Mouse (Mus musculus) kidney, adult 9 months (tissue): ENCODE measurements around the gene Gm438.
A peak's percentile ranks its signal among the peaks of the same experiment; 100 is the strongest.
"Not testable (repeated sequence)": the region's sequence is repeated elsewhere in the genome, so short reads cannot be mapped to it uniquely, and the experiment has no call there.

Experiments used
- DNase-seq: peaks from one replicate; pipeline ENCODE4 v3.0.0; 2022

Gene Gm438

DNA sequence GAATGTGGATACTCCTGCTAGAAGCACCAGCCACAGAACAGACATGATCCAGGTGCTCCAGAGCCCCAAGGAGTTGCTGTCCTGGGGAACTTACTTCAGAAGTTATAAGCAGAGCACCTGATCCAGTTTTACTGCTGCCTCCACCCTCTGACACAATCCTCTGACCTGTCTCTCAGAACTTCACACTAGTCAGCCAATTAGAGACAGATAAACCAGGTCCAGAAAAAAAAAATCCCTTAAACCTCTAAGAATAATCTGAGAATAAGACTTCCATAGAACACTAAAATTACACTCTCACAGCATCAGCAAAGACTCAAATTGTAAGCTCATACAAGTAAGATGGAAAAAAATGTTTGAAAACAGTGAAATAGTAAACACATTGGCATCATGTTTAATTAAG is at the start of gene Gm438:
Gene Gm438 (minus strand): TSS at position 101 of the 400 bp plus-strand sequence.
- DNase-seq, result no peak

GRCm38 (mm10) chr4:144824706-144825105 is 38.3 kb upstream of the Gm438 start:
- DNase-seq, result no peak

- no peak for DNase-seq
Observed at GRCm38 (mm10) chr4:144823996-144824395, 37.6 kb upstream of the Gm438 start.

DNA sequence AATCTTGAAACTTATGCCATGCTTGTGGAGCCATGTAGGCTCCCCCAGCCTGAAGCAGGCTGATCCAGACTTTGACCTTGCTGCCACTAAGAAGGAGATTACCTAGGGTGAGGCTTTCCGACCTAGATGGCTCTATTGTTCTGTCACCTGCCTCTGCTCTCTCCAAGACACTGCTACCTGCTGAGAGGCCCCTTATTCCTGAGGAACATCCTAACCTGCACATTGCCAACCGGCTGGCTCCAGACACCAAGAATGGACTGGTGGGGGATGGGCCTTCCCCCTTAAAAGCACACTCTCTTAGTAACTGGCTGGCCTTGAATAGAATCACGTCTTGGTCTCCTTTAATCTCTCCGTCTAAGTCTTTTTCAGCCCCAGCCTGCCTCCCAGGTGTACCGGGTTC is 20.8 kb upstream of the Gm438 start:
- not testable (repeated sequence) for DNase-seq

DNA sequence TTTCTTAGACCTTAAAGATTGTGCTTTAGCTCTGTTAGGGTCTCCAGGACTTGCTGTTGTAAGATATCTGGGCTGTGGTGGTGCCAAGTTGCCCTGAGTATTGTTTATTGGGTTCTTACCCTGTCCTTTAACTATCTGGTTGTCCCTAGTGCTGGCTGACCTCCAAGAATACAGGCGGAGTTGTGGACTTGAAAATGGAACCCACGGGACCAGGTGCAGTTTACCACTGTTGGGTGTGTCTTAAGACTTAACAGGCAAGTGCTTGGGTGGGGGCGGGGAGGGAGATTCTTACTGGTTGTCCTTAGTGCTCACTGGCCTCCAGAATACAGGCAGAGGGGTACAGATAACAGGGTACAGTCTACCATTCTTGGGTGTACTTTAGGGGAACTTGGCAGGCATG is 17.2 kb upstream of the Gm438 start:
- no peak for DNase-seq

DNA sequence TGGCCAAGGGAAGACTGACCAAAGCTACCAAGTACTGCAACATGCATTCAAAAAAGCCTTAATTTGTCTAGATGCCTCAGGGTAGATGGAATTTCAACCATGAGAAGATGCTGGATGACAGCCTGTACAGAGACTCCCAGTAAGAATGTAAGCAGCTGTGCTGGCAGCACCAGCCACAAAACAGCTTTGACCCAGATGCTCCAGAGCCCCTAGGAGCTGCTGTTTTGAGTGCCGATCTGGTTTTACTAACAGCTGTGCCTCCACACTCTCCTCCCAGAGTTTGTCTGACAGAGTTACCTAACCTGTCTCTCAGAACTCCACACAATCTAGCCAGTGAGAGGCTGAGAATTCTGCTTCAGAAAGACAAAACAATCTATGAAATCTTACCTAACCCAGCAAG is 3.8 kb upstream of the Gm438 start:
- DNase-seq, result no peak

DNA sequence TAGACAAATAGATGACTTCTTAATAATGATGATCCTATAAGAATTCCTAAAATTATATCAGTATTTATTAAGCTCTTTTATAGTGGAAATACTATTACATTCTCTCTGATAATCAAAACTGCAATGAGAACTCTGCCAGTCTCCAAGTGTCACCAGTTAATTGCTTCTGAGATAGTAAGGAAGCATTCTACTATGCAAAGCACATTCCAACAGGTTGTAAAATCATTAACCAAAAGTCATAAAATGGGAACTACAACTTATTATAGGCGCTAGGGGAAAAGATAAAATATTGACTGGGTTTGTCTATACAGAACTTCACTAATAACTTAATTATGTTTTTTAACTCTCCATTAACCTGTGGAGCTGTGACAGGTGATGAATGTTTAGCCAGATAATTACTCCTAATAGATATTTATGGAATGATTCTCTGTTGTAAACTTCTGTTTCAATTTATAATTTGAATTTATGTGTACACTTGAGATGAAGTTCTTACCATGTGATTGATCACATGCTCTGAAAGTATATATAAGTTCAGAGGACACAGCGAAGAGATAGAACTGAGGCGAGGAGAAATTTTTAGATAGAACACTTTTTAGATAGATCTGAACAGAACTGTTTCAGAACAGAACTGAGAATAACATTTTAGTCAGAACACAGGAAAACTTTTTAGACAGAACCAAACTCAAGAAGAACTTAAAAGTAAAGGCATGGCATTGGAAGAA is 3.7 kb downstream of the Gm438 start:
- DNase-seq, result no peak

DNA sequence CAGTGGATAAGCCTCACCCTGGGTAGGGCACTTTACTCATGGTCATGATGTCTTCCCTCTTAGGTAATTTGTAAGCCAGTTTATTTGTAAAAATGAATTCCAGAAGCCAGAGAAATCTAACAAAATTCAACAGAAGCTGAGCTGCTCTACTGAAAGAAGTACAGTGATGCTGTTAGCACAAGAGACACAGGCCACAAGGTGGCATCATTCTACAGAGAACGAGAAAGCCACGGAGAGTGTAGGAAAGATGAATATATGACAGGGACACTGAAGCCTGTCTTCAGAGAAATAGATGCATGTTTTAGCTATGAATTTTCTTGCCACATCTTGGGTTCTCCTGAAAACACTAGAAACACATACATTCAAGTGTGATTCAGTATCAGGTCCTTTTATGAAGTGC is 20.7 kb downstream of the Gm438 start:
- peak; percentile 38 for DNase-seq

DNA sequence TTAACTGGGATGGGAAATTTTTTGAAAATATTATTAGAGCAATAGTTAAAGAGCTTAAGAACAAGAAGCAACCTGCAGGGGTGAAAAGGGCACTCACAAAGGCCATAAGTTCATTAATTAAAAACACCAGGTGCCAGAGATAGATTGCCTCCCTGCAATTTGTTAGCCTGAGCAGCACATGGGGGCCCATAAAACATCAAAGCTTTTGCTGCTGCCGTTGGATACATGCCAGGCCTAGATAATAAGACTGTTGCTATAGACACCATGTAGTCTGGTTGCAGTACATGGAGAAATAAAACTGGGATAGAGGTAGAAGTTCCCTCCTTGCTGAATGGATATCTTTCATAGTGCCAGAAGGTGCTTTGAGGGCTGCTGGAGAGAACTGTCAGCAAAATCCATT is 37.2 kb downstream of the Gm438 start:
- DNase-seq, result no peak
